Mouse (Mus musculus) brain, embryonic 14.5 days (tissue): ENCODE measurements at regions not wholly inside any gene's neighbourhood (a gene's known extent, or its start where the extent isn't known, plus 50 kb on each side); places are given as distances from the start of the nearest gene placed in this dataset.

Source experiments
- CTCF ChIP-seq: fragments of 200-500 bp; IDR thresholded peaks from 2 replicates; pipeline ENCODE4 v1.5.1; 2012; ENCODE audit warnings: inconsistent platforms, mild to moderate bottlenecking, moderate library complexity, borderline replicate concordance; ENCODE audit not compliant: insufficient read depth, insufficient read length; ENCODE audit errors: extremely low read depth
- POLR2A ChIP-seq: fragments of 200-500 bp; IDR thresholded peaks from 2 replicates; pipeline ENCODE4 v1.6.1; 2012; ENCODE audit warnings: mild to moderate bottlenecking, inconsistent platforms, borderline replicate concordance; ENCODE audit not compliant: poor library complexity, insufficient read depth, insufficient read length, severe bottlenecking; ENCODE audit errors: extremely low read depth

GRCm38 (mm10) chr9:99792700-99793099 lies 75.6 kb upstream of the Cldn18 start:
- no peak for TF ChIP-seq CTCF
- TF ChIP-seq POLR2A = no peak
